24 mouse cellular contexts compared by ENCODE assay signal in the genomic region with DNA sequence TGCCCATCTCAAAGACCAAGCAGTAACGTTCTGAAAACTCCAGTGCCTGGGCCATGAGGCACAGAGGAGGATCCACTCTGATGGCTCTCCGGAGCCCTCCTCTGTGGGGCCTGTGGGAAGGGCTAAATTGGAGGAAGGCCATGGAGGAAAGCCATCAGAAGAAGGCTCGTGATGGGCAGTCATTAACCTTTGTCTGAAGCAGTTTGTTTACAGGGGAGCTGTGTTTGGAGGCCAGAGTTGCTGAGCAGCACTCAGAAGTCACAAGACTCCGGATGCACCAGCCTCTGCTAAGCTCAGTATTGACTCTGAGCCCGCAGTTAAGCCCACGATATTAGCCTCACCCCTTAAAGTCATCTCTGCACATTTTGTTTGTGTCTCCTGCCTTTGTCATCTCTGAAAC. TPM values are rescaled to one million over a fixed set of nuclear protein-coding genes. Genes with fewer than 3 reads are reported as not detected.
DNase-seq lines count a peak whose midpoint lies in the region; ATAC-seq and TF ChIP-seq lines count a peak whose summit lies in the region.
"Had no signal": no experiment of that assay in that cellular context is flagged by ENCODE, and none has a peak within 500 bp of the region (broad histone marks: within the 10 kb centered on the region; RNA-seq: fewer than 3 reads in every experiment).

No protein-coding gene starts in this region.

- no peaks in the 10 kb centered on the region for H3K9me3 ChIP-seq in forebrain, postnatal 0 days (ENCODE audit: low read length)
- H3K9me3 ChIP-seq in forebrain, embryonic 12.5 days: no peaks in the 10 kb centered on the region
- no peaks in the 10 kb centered on the region for H3K9me3 ChIP-seq in embryonic facial prominence, embryonic 10.5 days
- H3K9me3 ChIP-seq: embryonic facial prominence, embryonic 15.5 days; forebrain, embryonic 10.5 days; hindbrain, embryonic 13.5 days; midbrain, embryonic 12.5 days; stomach, embryonic 15.5 days had no signal

- TF ChIP-seq CTCF in forebrain, postnatal 0 days (IDR thresholded peaks at IDR 0.05; ENCODE audit: low read depth): no peak

- ATAC-seq in forebrain, postnatal 0 days: peak; percentile 20; the same call in 1 of the 2 replicates
- ATAC-seq in forebrain, embryonic 12.5 days (ENCODE audit: low FRiP score): no peak
- ATAC-seq: liver, postnatal 0 days had no signal

- H3K4me1 ChIP-seq in forebrain, postnatal 0 days (ENCODE audit: insufficient read depth): no peaks in the 10 kb centered on the region
- H3K4me1 ChIP-seq in forebrain, embryonic 12.5 days: no peaks in the 10 kb centered on the region
- 0 out of 2 replicates have a peak, but pooled peaks cover 3% of the 10 kb centered on the region for H3K4me1 ChIP-seq in embryonic facial prominence, embryonic 10.5 days
- H3K4me1 ChIP-seq: embryonic facial prominence, embryonic 15.5 days; forebrain, embryonic 10.5 days; midbrain, embryonic 12.5 days; stomach, embryonic 15.5 days had no signal

- DNase-seq in forebrain, postnatal 0 days: no peak
- DNase-seq in lung, postnatal 10 days: peak; percentile 25
- DNase-seq in lung, adult 18-20 months: no peak
- peak; percentile 56 for DNase-seq in T-cell, adult 2 months (ENCODE audit: low spot score)
- peak; percentile 68 to 84 for DNase-seq in kidney, postnatal 25 days
- no peak for DNase-seq in cerebellum, adult 11-12 months
- DNase-seq in embryonic facial prominence, embryonic 10.5 days (ENCODE audit: low spot score): no peak
- DNase-seq: adrenal gland, postnatal 14 days; cerebellum, adult 2 months; gastrocnemius, postnatal 25 days; liver; liver, postnatal 0 days had no signal

- 70% methylated on average over 6 of the region's 6 CpGs for WGBS in forebrain, postnatal 0 days
- 74% methylated on average over 6 of the region's 6 CpGs for WGBS in forebrain, embryonic 12.5 days
- 72% methylated on average over 6 of the region's 6 CpGs for WGBS in embryonic facial prominence, embryonic 10.5 days

- no peak overlapping the region for H3K4me2 ChIP-seq in forebrain, postnatal 0 days (ENCODE audit: low read depth)
- H3K4me2 ChIP-seq in forebrain, embryonic 12.5 days: no peak overlapping the region
- H3K4me2 ChIP-seq: embryonic facial prominence, embryonic 15.5 days; hindbrain, embryonic 13.5 days; midbrain, embryonic 12.5 days; stomach, embryonic 15.5 days had no signal

- H3K4me3 ChIP-seq in forebrain, postnatal 0 days (ENCODE audit: low read depth, low read length): no peak overlapping the region
- H3K4me3 ChIP-seq in forebrain, embryonic 12.5 days (replicated peaks): no peak overlapping the region
- no peak overlapping the region for H3K4me3 ChIP-seq in embryonic facial prominence, embryonic 10.5 days
- H3K4me3 ChIP-seq: embryonic facial prominence, embryonic 15.5 days; forebrain, embryonic 10.5 days; hindbrain, embryonic 13.5 days; midbrain, embryonic 12.5 days; stomach, embryonic 15.5 days had no signal

- no peak overlapping the region for H3K27ac ChIP-seq in forebrain, postnatal 0 days (ENCODE audit: low read depth, low read length)
- H3K27ac ChIP-seq in forebrain, embryonic 12.5 days: no peak overlapping the region
- no peak overlapping the region for H3K27ac ChIP-seq in embryonic facial prominence, embryonic 10.5 days (replicated peaks)
- H3K27ac ChIP-seq: embryonic facial prominence, embryonic 15.5 days; forebrain, embryonic 10.5 days; hindbrain, embryonic 13.5 days; macrophage; midbrain, embryonic 12.5 days; stomach, embryonic 15.5 days had no signal

- no peaks in the 10 kb centered on the region for H3K27me3 ChIP-seq in forebrain, postnatal 0 days (ENCODE audit: insufficient read depth, low read length)
- no peaks in the 10 kb centered on the region; the same call in 1 of the 2 replicates for H3K27me3 ChIP-seq in forebrain, embryonic 12.5 days
- H3K27me3 ChIP-seq in embryonic facial prominence, embryonic 10.5 days (replicated peaks; ENCODE audit: low read depth, poor library complexity, severe bottlenecking): no peaks in the 10 kb centered on the region
- H3K27me3 ChIP-seq: embryonic facial prominence, embryonic 15.5 days; hindbrain, embryonic 13.5 days; midbrain, embryonic 12.5 days; stomach, embryonic 15.5 days had no signal

- H3K36me3 ChIP-seq in forebrain, postnatal 0 days (ENCODE audit: insufficient read depth): no peaks in the 10 kb centered on the region
- H3K36me3 ChIP-seq in forebrain, embryonic 12.5 days (replicated peaks): no peaks in the 10 kb centered on the region
- H3K36me3 ChIP-seq in embryonic facial prominence, embryonic 10.5 days (replicated peaks): no peaks in the 10 kb centered on the region
- H3K36me3 ChIP-seq: embryonic facial prominence, embryonic 15.5 days; forebrain, embryonic 10.5 days; hindbrain, embryonic 13.5 days; midbrain, embryonic 12.5 days; stomach, embryonic 15.5 days had no signal

- H3K9ac ChIP-seq in forebrain, postnatal 0 days: no peak overlapping the region
- H3K9ac ChIP-seq in forebrain, embryonic 12.5 days: no peak overlapping the region
- H3K9ac ChIP-seq: embryonic facial prominence, embryonic 15.5 days; hindbrain, embryonic 13.5 days; liver, postnatal 0 days; midbrain, embryonic 12.5 days; stomach, embryonic 15.5 days had no signal

RNA-seq across cellular contexts. Expression of a gene that starts 4.8 kb away (rescaled TPM):
- 0.15 and 0.43 TPM in 2 replicates for total RNA-seq in forebrain, postnatal 0 days (2014; rRNA removed)
- 0.13 and 0.22 TPM in 2 replicates for polyA plus RNA-seq in forebrain, postnatal 0 days (2015; fragmentation: Nextera tagmentation; extraction: Ambion mirVana)
- polyA plus RNA-seq in forebrain, embryonic 12.5 days (2016; fragmentation: Nextera tagmentation; extraction: Ambion mirVana): 0.06 and 0.22 TPM in 2 replicates
- 0.08 and 0.34 TPM in 2 replicates for polyA plus RNA-seq in embryonic facial prominence, embryonic 10.5 days (2016; fragmentation: Nextera tagmentation; extraction: Ambion mirVana)
- polyA plus RNA-seq: heart, postnatal 0 days had no signal

RNA-seq across cellular contexts. Expression of a gene that starts 23.4 kb away (rescaled TPM):
- 4.5 and 14.8 TPM in 2 replicates for total RNA-seq in forebrain, postnatal 0 days (2014; rRNA removed)
- 3.7 and 4.9 TPM in 2 replicates for polyA plus RNA-seq in forebrain, postnatal 0 days (2015; fragmentation: Nextera tagmentation; extraction: Ambion mirVana)
- polyA plus RNA-seq in forebrain, embryonic 12.5 days (2016; fragmentation: Nextera tagmentation; extraction: Ambion mirVana): 40.6 and 48.9 TPM in 2 replicates
- polyA plus RNA-seq in embryonic facial prominence, embryonic 10.5 days (2016; fragmentation: Nextera tagmentation; extraction: Ambion mirVana): 53.5 and 55.8 TPM in 2 replicates

RNA-seq across cellular contexts. Expression of a gene that starts 31.7 kb away (rescaled TPM):
- total RNA-seq in forebrain, postnatal 0 days (2014; rRNA removed): not detected in 2 replicates
- polyA plus RNA-seq in forebrain, postnatal 0 days (2015; fragmentation: Nextera tagmentation; extraction: Ambion mirVana): not detected in 2 replicates
- not detected in 2 replicates for polyA plus RNA-seq in forebrain, embryonic 12.5 days (2016; fragmentation: Nextera tagmentation; extraction: Ambion mirVana)
- polyA plus RNA-seq in embryonic facial prominence, embryonic 10.5 days (2016; fragmentation: Nextera tagmentation; extraction: Ambion mirVana): not detected in 2 replicates
- total RNA-seq: adrenal gland, postnatal 14 days; CH12.LX; layer of hippocampus, postnatal 25 days; left cerebral cortex, postnatal 25 days; neutrophil, adult 5-6 weeks had no signal
- polyA plus RNA-seq: cerebellum, adult 2 months; embryonic facial prominence, embryonic 15.5 days; forebrain, embryonic 10.5 days; heart, postnatal 0 days; hindbrain, embryonic 13.5 days; liver, postnatal 0 days; macrophage; midbrain, embryonic 12.5 days; stomach, embryonic 15.5 days had no signal

Comparison
In these comparisons a context has a peak if more than half of its experiments do, and no peak if none do; other contexts are left out.
1. DNase-seq: peak in lung, postnatal 10 days (single experiment), T-cell, adult 2 months (single experiment) and kidney, postnatal 25 days (2 of 2); none in forebrain, postnatal 0 days (single experiment), lung, adult 18-20 months (0 of 2), cerebellum, adult 11-12 months (single experiment) and embryonic facial prominence, embryonic 10.5 days (single experiment).